Mouse (Mus musculus) liver, postnatal 0 days (tissue): Measurements from ENCODE around the gene Pard3.

Source experiments
- CTCF ChIP-seq: sonication (generic); IDR thresholded peaks from 2 replicates; pipeline ENCODE4 v1.5.1; 2016; ENCODE audit warnings: antibody characterized with exemption, low read depth
- EP300 ChIP-seq: IDR thresholded peaks from 2 replicates; pipeline ENCODE4 v1.6.1; 2016; ENCODE audit warnings: antibody characterized with exemption, low read depth, mild to moderate bottlenecking

- no peak for TF ChIP-seq EP300
- TF ChIP-seq CTCF: no peak
These were observed 26.7 kb downstream of the Pard3 start for GRCm38 (mm10) chr8:127090435-127090834.
